Mouse (Mus musculus): ENCODE measurements at regions not wholly inside any gene's neighbourhood (a gene's known extent, or its start where the extent isn't known, plus 50 kb on each side); places are given as distances from the start of the nearest gene placed in this dataset.

DNA sequence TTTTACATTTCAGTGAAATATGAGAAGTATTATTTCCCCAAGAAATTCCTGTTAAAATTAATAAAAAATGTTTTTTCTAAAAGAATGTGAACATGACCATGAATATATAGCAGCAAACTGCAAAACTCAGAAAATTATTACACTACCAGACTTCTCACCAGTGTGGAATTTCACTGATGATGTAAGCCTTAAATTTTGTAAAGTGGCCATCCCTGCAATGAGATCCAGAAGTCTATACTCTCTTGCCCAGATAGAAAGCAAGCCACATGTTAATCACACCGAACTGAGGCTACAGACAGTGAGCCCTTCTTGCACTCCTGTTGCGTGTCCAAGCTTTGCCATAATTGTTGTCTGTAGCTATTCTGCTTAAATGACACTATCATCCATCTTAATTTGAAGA, 62.6 kb upstream of the P3h2 start:
- DNase-seq, result no peak

DNA sequence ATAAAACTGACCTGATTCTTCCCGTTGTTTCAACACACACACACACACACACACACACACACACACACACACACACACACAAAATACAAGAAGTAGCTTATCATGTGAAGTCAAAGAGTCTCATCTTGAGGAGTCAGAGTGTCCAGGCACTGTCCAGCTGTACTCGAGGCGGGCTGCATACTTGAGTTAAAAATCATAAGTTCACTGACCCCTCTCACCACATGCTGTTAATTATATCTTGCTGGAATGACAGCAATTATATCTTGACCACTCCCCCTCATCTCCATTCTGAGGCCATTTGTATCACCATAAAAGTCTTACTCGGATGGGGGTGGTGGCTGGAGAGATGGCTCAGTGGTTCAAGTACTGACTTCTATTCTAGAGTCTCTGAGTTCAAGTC, 58.5 kb upstream of the P3h2 start:
- DNase-seq, result no peak

DNA sequence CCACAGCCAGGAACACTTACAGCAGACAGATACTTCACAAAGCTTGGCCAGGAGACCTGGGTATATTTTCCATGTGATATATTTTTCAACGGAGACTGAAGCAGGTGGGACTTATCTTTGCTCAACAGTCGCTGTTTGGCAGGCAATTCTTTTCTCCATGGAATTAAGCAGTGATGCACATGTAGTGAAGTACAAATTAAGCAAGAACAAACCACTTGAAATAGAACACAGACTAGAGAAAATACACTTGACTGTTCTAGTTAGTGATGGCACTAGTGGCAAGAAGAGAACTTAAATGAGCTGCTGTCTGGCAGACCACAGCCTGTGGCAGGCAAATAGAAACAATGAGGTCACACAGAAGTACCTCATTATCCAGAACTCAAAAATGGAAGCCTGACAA, 57.8 kb upstream of the P3h2 start:
- DNase-seq, result no peak

DNA sequence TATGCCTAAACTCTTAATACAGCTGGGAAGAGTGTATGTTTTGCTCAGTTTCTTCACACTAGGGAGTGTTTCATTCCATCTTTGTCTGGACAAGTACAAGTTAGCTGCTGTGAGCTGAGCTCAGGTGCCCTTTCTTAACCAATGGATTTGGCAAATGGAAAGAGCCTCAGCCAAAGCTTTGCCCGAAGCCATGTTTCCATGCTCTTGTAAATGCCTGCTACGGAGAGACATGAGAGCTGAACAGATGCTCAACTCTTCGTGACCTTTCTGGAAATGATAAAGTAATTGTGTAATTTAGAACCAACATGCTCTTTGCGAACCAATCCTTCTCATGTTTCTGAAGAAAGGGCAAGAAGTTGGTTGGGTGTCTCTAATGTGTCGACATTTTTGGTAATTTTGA, 52.0 kb upstream of the P3h2 start:
- DNase-seq, result peak; percentile 15

Measured in embryo, embryonic 11 days (tissue).